Mouse (Mus musculus): ENCODE measurements at regions not wholly inside any gene's neighbourhood (a gene's known extent, or its start where the extent isn't known, plus 50 kb on each side); places are given as distances from the start of the nearest gene placed in this dataset.

- no peak for DNase-seq (ENCODE audit: inconsistent ontology term)
Measured at GRCm38 (mm10) chr7:119089931-119090330, 94.5 kb downstream of the Gpr139 start.

- DNase-seq (ENCODE audit: inconsistent ontology term): no peak
Measured at GRCm38 (mm10) chr7:119088537-119088936, 93.5 kb upstream of the Gprc5b start.

- DNase-seq (ENCODE audit: inconsistent ontology term): no peak
Measured at GRCm38 (mm10) chr7:119087723-119088419, 92.9 kb upstream of the Gprc5b start.

- no peak for DNase-seq (ENCODE audit: inconsistent ontology term)
Measured at GRCm38 (mm10) chr7:119085696-119086451, 90.9 kb upstream of the Gprc5b start.

- DNase-seq (ENCODE audit: inconsistent ontology term): peak; percentile 67
Measured at GRCm38 (mm10) chr7:119076712-119077619, 82.0 kb upstream of the Gprc5b start.

GRCm38 (mm10) chr7:119066026-119066425, 71.0 kb upstream of the Gprc5b start:
- no peak for DNase-seq (ENCODE audit: inconsistent ontology term)
